12 mouse cellular contexts compared by ENCODE assay signal in genomic region chr1:12510129-12510816, GRCm38 (mm10).
A peak's percentile ranks its signal among the peaks of the same experiment; 100 is the strongest.
DNase-seq lines count a peak whose midpoint lies in the region; ATAC-seq and TF ChIP-seq lines count a peak whose summit lies in the region.
"Had no signal": no experiment of that assay in that cellular context is flagged by ENCODE, and none has a peak within 500 bp of the region (broad histone marks: within the 10 kb centered on the region; RNA-seq: fewer than 3 reads in every experiment).

No protein-coding gene starts in this region.

- no peak overlapping the region for H3K4me2 ChIP-seq in kidney, postnatal 0 days (ENCODE audit: low read length)
- no peak overlapping the region; the same call in 1 of the 2 replicates for H3K4me2 ChIP-seq in kidney, embryonic 16.5 days (replicated peaks; ENCODE audit: low read depth, low read length)

- H3K27me3 ChIP-seq in kidney, postnatal 0 days (ENCODE audit: insufficient read depth, low read length), result no peaks in the 10 kb centered on the region
- H3K27me3 ChIP-seq in kidney, embryonic 16.5 days (ENCODE audit: insufficient read depth, low read length), result no peaks in the 10 kb centered on the region
- H3K27me3 ChIP-seq in embryonic facial prominence, embryonic 10.5 days (replicated peaks; ENCODE audit: low read depth, poor library complexity, severe bottlenecking), result no peaks in the 10 kb centered on the region
- H3K27me3 ChIP-seq: CH12.LX had no signal

- no peak for TF ChIP-seq POLR2A in embryonic fibroblast, embryonic 13.5 days (IDR thresholded peaks at IDR 0.05; ENCODE audit: low read depth, low read length)

- ATAC-seq in kidney, postnatal 0 days (replicated peaks; ENCODE audit: low FRiP score, low read depth), result no peak
- no peak for ATAC-seq in kidney, embryonic 16.5 days (ENCODE audit: low FRiP score, low TSS enrichment)
- ATAC-seq: liver, postnatal 0 days had no signal

- H3K9ac ChIP-seq in kidney, postnatal 0 days (ENCODE audit: low read depth, low read length), result no peak overlapping the region
- no peak overlapping the region for H3K9ac ChIP-seq in kidney, embryonic 16.5 days (replicated peaks; ENCODE audit: low read length)
- H3K9ac ChIP-seq: liver, postnatal 0 days had no signal

- no peak overlapping the region for H3K27ac ChIP-seq in kidney, postnatal 0 days
- no peak overlapping the region for H3K27ac ChIP-seq in kidney, embryonic 16.5 days (ENCODE audit: low read length)
- H3K27ac ChIP-seq in embryonic facial prominence, embryonic 10.5 days (replicated peaks), result peak overlapping the region; percentile 67; the same call in 1 of the 2 replicates
- H3K27ac ChIP-seq in embryonic fibroblast, embryonic 13.5 days (ENCODE audit: insufficient read depth, low read length), result peak overlapping the region; percentile 84

- 36% methylated on average over 10 of the region's 10 CpGs for WGBS in kidney, postnatal 0 days
- WGBS in kidney, embryonic 16.5 days, result 37% methylated on average over 10 of the region's 10 CpGs
- WGBS in embryonic facial prominence, embryonic 10.5 days, result 59% methylated on average over 10 of the region's 10 CpGs

- DNase-seq in kidney, postnatal 0 days (ENCODE audit: low spot score), result peak; percentile 39
- peak; percentile 22 for DNase-seq in embryonic facial prominence, embryonic 10.5 days (ENCODE audit: low spot score)
- DNase-seq in lung, postnatal 10 days, result peak; percentile 38
- no peak for DNase-seq in testis, postnatal 10 days (ENCODE audit: low spot score)
- no peak for DNase-seq in urinary bladder, postnatal 36 days (ENCODE audit: low spot score in 2 of 2)
- DNase-seq in natural killer cell, adult 2 months (ENCODE audit: low spot score in 2 of 2), result no peak
- DNase-seq: cerebellum, adult 2 months; kidney, adult 2 months; liver, postnatal 0 days had no signal

- TF ChIP-seq CTCF in kidney, postnatal 0 days (IDR thresholded peaks at IDR 0.05; ENCODE audit: low read depth), result no peak
- TF ChIP-seq CTCF in embryonic fibroblast, embryonic 13.5 days (IDR thresholded peaks at IDR 0.05; ENCODE audit: borderline replicate concordance, insufficient read depth, low read length), result no peak

- H3K36me3 ChIP-seq in kidney, postnatal 0 days (ENCODE audit: insufficient read depth, low read length), result no peaks in the 10 kb centered on the region
- no peaks in the 10 kb centered on the region for H3K36me3 ChIP-seq in kidney, embryonic 16.5 days (ENCODE audit: insufficient read depth, low read length)
- no peaks in the 10 kb centered on the region for H3K36me3 ChIP-seq in embryonic facial prominence, embryonic 10.5 days (replicated peaks)

- no peaks in the 10 kb centered on the region for H3K9me3 ChIP-seq in kidney, postnatal 0 days (replicated peaks; ENCODE audit: low read length)
- H3K9me3 ChIP-seq in kidney, embryonic 16.5 days (ENCODE audit: low read length), result no peaks in the 10 kb centered on the region
- H3K9me3 ChIP-seq in embryonic facial prominence, embryonic 10.5 days, result peaks cover 7% of the 10 kb centered on the region; the same call in 1 of the 2 replicates

- H3K4me1 ChIP-seq in kidney, postnatal 0 days (replicated peaks; ENCODE audit: insufficient read depth, low read length), result no peaks in the 10 kb centered on the region
- H3K4me1 ChIP-seq in kidney, embryonic 16.5 days (ENCODE audit: insufficient read depth, low read length), result no peaks in the 10 kb centered on the region
- H3K4me1 ChIP-seq in embryonic facial prominence, embryonic 10.5 days, result peaks cover 9% of the 10 kb centered on the region
- H3K4me1 ChIP-seq in embryonic fibroblast, embryonic 13.5 days (ENCODE audit: control insufficient read depth, insufficient read depth, low read length), result peaks cover 2% of the 10 kb centered on the region; the same call in 1 of the 2 replicates

- no peak overlapping the region for H3K4me3 ChIP-seq in kidney, postnatal 0 days (replicated peaks; ENCODE audit: low read depth, low read length)
- H3K4me3 ChIP-seq in kidney, embryonic 16.5 days (ENCODE audit: low read length), result no peak overlapping the region
- H3K4me3 ChIP-seq in embryonic facial prominence, embryonic 10.5 days, result no peak overlapping the region
- H3K4me3 ChIP-seq in embryonic fibroblast, embryonic 13.5 days (ENCODE audit: insufficient read depth, low read length), result no peak overlapping the region

Comparison
In these comparisons a context has a peak if more than half of its experiments do, and no peak if none do; other contexts are left out.
1. DNase-seq: peak in kidney, postnatal 0 days (single experiment), embryonic facial prominence, embryonic 10.5 days (single experiment) and lung, postnatal 10 days (single experiment); none in testis, postnatal 10 days (single experiment), urinary bladder, postnatal 36 days (0 of 2) and natural killer cell, adult 2 months (0 of 2).
2. H3K27ac ChIP-seq: peak in embryonic facial prominence, embryonic 10.5 days (single experiment) and embryonic fibroblast, embryonic 13.5 days (single experiment); none in kidney, postnatal 0 days (single experiment) and kidney, embryonic 16.5 days (single experiment).